ENCODE assay signal across 15 mouse cellular contexts in the genomic region with DNA sequence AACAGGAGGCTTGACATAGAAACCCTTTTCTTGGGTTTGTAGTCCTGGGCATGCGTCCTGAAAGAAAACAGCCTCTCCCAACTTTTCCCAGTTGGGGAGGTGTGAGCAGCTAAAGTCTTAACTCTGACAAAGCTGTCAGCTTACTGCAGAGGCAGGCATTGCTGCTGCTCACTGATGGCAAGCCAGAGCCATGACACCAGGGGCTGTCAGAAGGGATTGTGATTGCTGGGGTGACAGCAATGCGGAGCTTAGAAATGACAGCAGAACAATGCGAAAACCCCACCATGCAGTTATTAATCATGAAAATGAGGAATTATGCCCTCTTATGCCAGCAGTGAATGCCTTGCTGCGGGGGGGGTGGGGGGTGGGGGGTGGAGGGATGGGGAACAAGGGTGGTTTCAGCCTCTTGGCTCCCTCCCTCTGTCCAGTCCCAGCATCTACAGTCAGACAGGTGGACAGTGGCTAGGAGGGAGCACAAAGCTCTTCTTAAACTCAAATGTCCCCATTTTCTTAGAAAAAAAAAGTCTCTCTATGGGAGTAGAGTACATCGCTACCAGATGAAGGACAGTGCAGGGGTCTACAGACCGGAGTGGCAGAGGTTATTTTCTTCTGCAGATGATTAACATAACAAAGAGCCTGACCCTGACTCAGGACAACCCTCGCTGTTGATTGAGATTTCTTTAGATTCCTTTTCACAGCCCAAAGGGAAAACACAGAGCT. TPM values are rescaled to one million over a fixed set of nuclear protein-coding genes. Genes with fewer than 3 reads are reported as not detected.
A peak's percentile ranks its signal among the peaks of the same experiment; 100 is the strongest.
DNase-seq lines count a peak whose midpoint lies in the region; ATAC-seq and TF ChIP-seq lines count a peak whose summit lies in the region.
"Had no signal": no experiment of that assay in that cellular context is flagged by ENCODE, and none has a peak within 500 bp of the region (broad histone marks: within the 10 kb centered on the region; RNA-seq: fewer than 3 reads in every experiment).

No protein-coding gene starts in this region.

- H3K4me1 ChIP-seq in embryonic facial prominence, embryonic 14.5 days (ENCODE audit: control insufficient read depth, insufficient read depth, low read length): no peaks in the 10 kb centered on the region
- peaks cover 11% of the 10 kb centered on the region for H3K4me1 ChIP-seq in embryonic facial prominence, embryonic 10.5 days
- H3K4me1 ChIP-seq in forebrain, embryonic 12.5 days: peaks cover 11% of the 10 kb centered on the region
- no peaks in the 10 kb centered on the region; the same call in 1 of the 2 replicates for H3K4me1 ChIP-seq in hindbrain, embryonic 14.5 days (replicated peaks; ENCODE audit: control insufficient read depth, insufficient read depth, low read length)
- no peaks in the 10 kb centered on the region for H3K4me1 ChIP-seq in midbrain, postnatal 0 days (ENCODE audit: insufficient read depth, low read length)

- H3K4me3 ChIP-seq in embryonic facial prominence, embryonic 14.5 days (ENCODE audit: low read depth, low read length): no peak overlapping the region
- no peak overlapping the region for H3K4me3 ChIP-seq in embryonic facial prominence, embryonic 10.5 days
- no peak overlapping the region for H3K4me3 ChIP-seq in forebrain, embryonic 12.5 days (replicated peaks)
- H3K4me3 ChIP-seq in hindbrain, embryonic 14.5 days (replicated peaks; ENCODE audit: low read length): no peak overlapping the region
- no peak overlapping the region for H3K4me3 ChIP-seq in midbrain, postnatal 0 days (ENCODE audit: low read depth, low read length)
- H3K4me3 ChIP-seq: limb, embryonic 12.5 days had no signal

- no peak overlapping the region for H3K27ac ChIP-seq in embryonic facial prominence, embryonic 14.5 days (replicated peaks; ENCODE audit: low read depth, low read length)
- no peak overlapping the region for H3K27ac ChIP-seq in embryonic facial prominence, embryonic 10.5 days (replicated peaks)
- no peak overlapping the region for H3K27ac ChIP-seq in forebrain, embryonic 12.5 days
- H3K27ac ChIP-seq in hindbrain, embryonic 14.5 days: no peak overlapping the region
- no peak overlapping the region for H3K27ac ChIP-seq in midbrain, postnatal 0 days (ENCODE audit: low read depth, low read length)
- H3K27ac ChIP-seq: limb, embryonic 12.5 days had no signal

- H3K9me3 ChIP-seq in embryonic facial prominence, embryonic 14.5 days (ENCODE audit: control insufficient read depth, low read length): no peaks in the 10 kb centered on the region
- peaks cover 5% of the 10 kb centered on the region; the same call in 1 of the 2 replicates for H3K9me3 ChIP-seq in embryonic facial prominence, embryonic 10.5 days
- H3K9me3 ChIP-seq in forebrain, embryonic 12.5 days: peaks cover 5% of the 10 kb centered on the region; the same call in 1 of the 2 replicates
- H3K9me3 ChIP-seq in hindbrain, embryonic 14.5 days (ENCODE audit: control insufficient read depth, low read length): no peaks in the 10 kb centered on the region
- no peaks in the 10 kb centered on the region for H3K9me3 ChIP-seq in midbrain, postnatal 0 days (ENCODE audit: low read length)

- no peaks in the 10 kb centered on the region for H3K36me3 ChIP-seq in embryonic facial prominence, embryonic 14.5 days (ENCODE audit: control insufficient read depth, insufficient read depth, low read length)
- H3K36me3 ChIP-seq in embryonic facial prominence, embryonic 10.5 days (replicated peaks): no peaks in the 10 kb centered on the region
- no peaks in the 10 kb centered on the region for H3K36me3 ChIP-seq in forebrain, embryonic 12.5 days (replicated peaks)
- H3K36me3 ChIP-seq in hindbrain, embryonic 14.5 days (replicated peaks; ENCODE audit: control insufficient read depth, insufficient read depth): no peaks in the 10 kb centered on the region
- no peaks in the 10 kb centered on the region for H3K36me3 ChIP-seq in midbrain, postnatal 0 days (ENCODE audit: insufficient read depth, low read length)
- H3K36me3 ChIP-seq: limb, embryonic 12.5 days had no signal

- no peaks in the 10 kb centered on the region for H3K27me3 ChIP-seq in embryonic facial prominence, embryonic 14.5 days (replicated peaks; ENCODE audit: control insufficient read depth, insufficient read depth, low read length)
- H3K27me3 ChIP-seq in embryonic facial prominence, embryonic 10.5 days (replicated peaks; ENCODE audit: low read depth, poor library complexity, severe bottlenecking): no peaks in the 10 kb centered on the region
- H3K27me3 ChIP-seq in forebrain, embryonic 12.5 days: 0 out of 2 replicates have a peak, but pooled peaks cover 3% of the 10 kb centered on the region
- no peaks in the 10 kb centered on the region for H3K27me3 ChIP-seq in hindbrain, embryonic 14.5 days (ENCODE audit: control insufficient read depth, insufficient read depth, low read length)
- H3K27me3 ChIP-seq in midbrain, postnatal 0 days (ENCODE audit: insufficient read depth, low read length): no peaks in the 10 kb centered on the region
- H3K27me3 ChIP-seq: limb, embryonic 12.5 days had no signal

- no peak overlapping the region for H3K4me2 ChIP-seq in embryonic facial prominence, embryonic 14.5 days (ENCODE audit: low read depth, low read length)
- H3K4me2 ChIP-seq in forebrain, embryonic 12.5 days: peak overlapping the region; percentile 25
- 0 out of 2 replicates have a peak overlapping the region, but pooled peaks have one; percentile 10 for H3K4me2 ChIP-seq in hindbrain, embryonic 14.5 days (replicated peaks)
- H3K4me2 ChIP-seq in midbrain, postnatal 0 days (ENCODE audit: low read depth, low read length, poor library complexity, severe bottlenecking): peak overlapping the region; percentile 9; the same call in 1 of the 2 replicates
- H3K4me2 ChIP-seq: heart, embryonic 11.5 days; limb, embryonic 12.5 days had no signal

- ATAC-seq in embryonic facial prominence, embryonic 14.5 days (ENCODE audit: low read depth): peak; percentile 67; the same call in 1 of the 2 replicates
- ATAC-seq in forebrain, embryonic 12.5 days (ENCODE audit: low FRiP score): 0 out of 2 replicates have a peak, but pooled peaks have one; percentile 27
- ATAC-seq in hindbrain, embryonic 14.5 days (ENCODE audit: low FRiP score): no peak
- peak; percentile 65; the same call in 1 of the 2 replicates for ATAC-seq in midbrain, postnatal 0 days (ENCODE audit: low FRiP score)
- ATAC-seq in monocyte, adult 5-6 weeks (replicated peaks; ENCODE audit: insufficient number of reproducible peaks, low FRiP score, low TSS enrichment, poor library complexity, severe bottlenecking): no peak

- no peak overlapping the region for H3K9ac ChIP-seq in embryonic facial prominence, embryonic 14.5 days (ENCODE audit: low read depth, low read length)
- H3K9ac ChIP-seq in forebrain, embryonic 12.5 days: no peak overlapping the region
- H3K9ac ChIP-seq in hindbrain, embryonic 14.5 days: no peak overlapping the region
- H3K9ac ChIP-seq in midbrain, postnatal 0 days (replicated peaks; ENCODE audit: low read length, poor library complexity, severe bottlenecking): no peak overlapping the region
- H3K9ac ChIP-seq: limb, embryonic 12.5 days had no signal

- 40% methylated on average over 7 of the region's 7 CpGs for WGBS in embryonic facial prominence, embryonic 14.5 days
- WGBS in embryonic facial prominence, embryonic 10.5 days: 36% methylated on average over 7 of the region's 7 CpGs
- 12% methylated on average over 7 of the region's 7 CpGs for WGBS in forebrain, embryonic 12.5 days
- 16% methylated on average over 7 of the region's 7 CpGs for WGBS in hindbrain, embryonic 14.5 days
- WGBS in midbrain, postnatal 0 days: 12% methylated on average over 7 of the region's 7 CpGs

- no peak for TF ChIP-seq CTCF in midbrain, postnatal 0 days (IDR thresholded peaks at IDR 0.05)

- DNase-seq in embryonic facial prominence, embryonic 14.5 days (ENCODE audit: low spot score): peak; percentile 57
- no peak for DNase-seq in embryonic facial prominence, embryonic 10.5 days (ENCODE audit: low spot score)
- no peak for DNase-seq in hindbrain, embryonic 14.5 days (ENCODE audit: low spot score)
- peak; percentile 54 for DNase-seq in midbrain, postnatal 0 days (ENCODE audit: low spot score)
- no peak for DNase-seq in ovary, postnatal 10 days (ENCODE audit: low spot score)
- DNase-seq in ovary, postnatal 36 days (ENCODE audit: low spot score): no peak
- DNase-seq: cerebellum, postnatal 14 days; kidney, adult 9 months; layer of hippocampus, postnatal 36 days; thymus, adult 2 months had no signal

RNA-seq across cellular contexts. Expression of gene Myb, which starts 51.3 kb away (rescaled TPM):
- 5.5 and 7.7 TPM in 2 replicates for polyA plus RNA-seq in embryonic facial prominence, embryonic 14.5 days (2014; fragmentation: Nextera tagmentation; extraction: Ambion mirVana)
- 4.4 and 5.3 TPM in 2 replicates for polyA plus RNA-seq in embryonic facial prominence, embryonic 10.5 days (2016; fragmentation: Nextera tagmentation; extraction: Ambion mirVana)
- 8.1 and 8.3 TPM in 2 replicates for polyA plus RNA-seq in forebrain, embryonic 12.5 days (2016; fragmentation: Nextera tagmentation; extraction: Ambion mirVana)
- polyA plus RNA-seq in hindbrain, embryonic 14.5 days (2014; fragmentation: Nextera tagmentation; extraction: Ambion mirVana): 2.2 and 2.3 TPM in 2 replicates
- total RNA-seq in midbrain, postnatal 0 days (2014; rRNA removed): 1.8 and 3.2 TPM in 2 replicates
- polyA plus RNA-seq in midbrain, postnatal 0 days (2015; fragmentation: Nextera tagmentation; extraction: Ambion mirVana): 0.75 and 1.0 TPM in 2 replicates
- total RNA-seq in monocyte, adult 5-6 weeks (2017): 9.9 to 15.6 TPM (median 14.3 TPM) in 3 replicates
- total RNA-seq: adrenal gland, adult 18-20 months had no signal

Comparison
In these comparisons a context has a peak if more than half of its experiments do, and no peak if none do; other contexts are left out.
1. DNase-seq: peak in embryonic facial prominence, embryonic 14.5 days (single experiment) and midbrain, postnatal 0 days (single experiment); none in embryonic facial prominence, embryonic 10.5 days (single experiment), hindbrain, embryonic 14.5 days (single experiment), ovary, postnatal 10 days (single experiment) and ovary, postnatal 36 days (single experiment).
2. ATAC-seq: peak in embryonic facial prominence, embryonic 14.5 days (single experiment), forebrain, embryonic 12.5 days (single experiment) and midbrain, postnatal 0 days (single experiment); none in hindbrain, embryonic 14.5 days (single experiment) and monocyte, adult 5-6 weeks (single experiment).